Mouse (Mus musculus) spleen, postnatal 36 days (tissue): ENCODE results near the gene Stx2.
A peak's percentile ranks its signal among the peaks of the same experiment; 100 is the strongest.
"Not testable (repeated sequence)": the region's sequence is repeated elsewhere in the genome, so short reads cannot be mapped to it uniquely, and the experiment has no call there.

ENCODE experiments used
- DNase-seq, 2 experiments: peaks; one replicate each; pipeline ENCODE4 v3.0.0; 2022; ENCODE audit warnings: low spot score in 2 of 2, mixed read lengths in 1 of 2

Stx2 gene

GRCm38 (mm10) chr5:129009577-129009976, 1.2 kb upstream of the Stx2 start:
- DNase-seq, result no peak

- peak in 1 of 2 experiments; percentile 26 for DNase-seq
These were observed 366 bp downstream of the Stx2 start for GRCm38 (mm10) chr5:129008008-129008407.

GRCm38 (mm10) chr5:129007105-129007957, 1.0 kb downstream of the Stx2 start:
- peak; percentile 14 to 49 for DNase-seq

- peak; percentile 27 to 46 for DNase-seq
These were observed 2.2 kb downstream of the Stx2 start for GRCm38 (mm10) chr5:129006031-129006788.

- no peak for DNase-seq
These were observed 3.0 kb downstream of the Stx2 start for GRCm38 (mm10) chr5:129005416-129005815.

- DNase-seq, result no peak
These were observed 5.8 kb downstream of the Stx2 start for GRCm38 (mm10) chr5:129002571-129003011.

GRCm38 (mm10) chr5:129000706-129001468, 7.5 kb downstream of the Stx2 start:
- peak; percentile 27 to 63 for DNase-seq

GRCm38 (mm10) chr5:128987141-128987954, 21.0 kb downstream of the Stx2 start:
- no peak for DNase-seq

GRCm38 (mm10) chr5:128985946-128986345, 22.4 kb downstream of the Stx2 start:
- DNase-seq, result no peak

GRCm38 (mm10) chr5:128984536-128984935, 23.8 kb downstream of the Stx2 start:
- DNase-seq, result no peak

GRCm38 (mm10) chr5:128981607-128982006, 26.8 kb downstream of the Stx2 start:
- peak; percentile 34 to 36 for DNase-seq

- DNase-seq, result no peak
These were observed 27.5 kb downstream of the Stx2 start for GRCm38 (mm10) chr5:128980857-128981256.

GRCm38 (mm10) chr5:128978957-128979356, 29.4 kb downstream of the Stx2 start:
- no peak for DNase-seq

- DNase-seq, result not testable (repeated sequence)
These were observed 30.9 kb downstream of the Stx2 start for GRCm38 (mm10) chr5:128977466-128977865.

GRCm38 (mm10) chr5:128976266-128976665, 32.1 kb downstream of the Stx2 start:
- no peak for DNase-seq

- peak; percentile 21 to 30 for DNase-seq
These were observed 37.1 kb downstream of the Stx2 start for GRCm38 (mm10) chr5:128971298-128971697.

GRCm38 (mm10) chr5:128970878-128971277, 37.5 kb downstream of the Stx2 start:
- DNase-seq, result no peak

- no peak for DNase-seq
These were observed 44.0 kb downstream of the Stx2 start for GRCm38 (mm10) chr5:128964353-128964752.

- no peak for DNase-seq
These were observed 49.5 kb downstream of the Stx2 start for GRCm38 (mm10) chr5:128958916-128959315.

GRCm38 (mm10) chr5:128954371-128954770, 54.0 kb downstream of the Stx2 start:
- not testable (repeated sequence) for DNase-seq
